Mouse (Mus musculus): ENCODE results near the gene Rrp9.

DNA sequence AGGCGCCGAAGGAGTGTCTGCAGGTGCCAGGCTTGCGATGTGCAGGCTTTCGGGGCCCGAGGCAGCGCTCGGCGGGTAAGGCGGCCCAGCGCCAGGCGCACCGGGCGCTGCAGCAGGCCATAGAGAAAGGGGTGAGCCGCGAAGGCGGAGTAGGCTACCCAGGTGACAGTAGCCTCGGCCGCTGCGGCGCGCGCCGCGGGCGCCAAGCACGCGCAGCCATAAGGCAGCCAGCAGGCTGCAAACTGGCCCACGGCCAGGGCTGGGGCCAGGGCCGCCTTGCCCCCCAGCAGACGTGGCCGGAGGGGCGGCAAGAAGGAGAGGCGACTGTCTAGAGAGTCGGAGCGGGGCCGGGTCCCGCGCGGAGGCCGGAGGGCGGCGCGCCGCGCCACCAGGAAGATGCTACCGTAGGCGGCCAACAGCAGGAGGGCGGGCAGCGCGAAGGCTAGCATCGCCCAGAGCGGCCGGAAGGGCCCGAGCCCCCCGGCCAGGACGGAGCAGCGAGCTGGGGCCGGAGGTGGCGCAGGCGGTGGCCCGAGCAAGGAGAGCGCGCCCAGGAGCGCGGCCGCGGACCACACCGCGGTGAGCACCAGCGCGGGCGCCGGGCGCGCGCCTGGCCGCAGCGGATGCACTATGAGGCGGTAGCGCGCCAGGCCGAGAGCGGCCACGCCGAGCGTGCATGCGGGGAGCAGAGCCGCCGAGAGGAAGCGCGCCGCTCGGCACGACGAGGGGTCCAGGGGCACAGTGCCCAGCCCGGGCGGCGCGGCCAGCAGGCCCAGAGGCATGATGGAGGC is 10.8 kb upstream of the Rrp9 start:
- TF ChIP-seq CTCF (IDR thresholded peaks at IDR 0.05; ENCODE audit: control insufficient read depth, insufficient read depth, insufficient read length) (no peak), MAX (IDR thresholded peaks at IDR 0.05) (no peak), USF1 (IDR thresholded peaks at IDR 0.05; ENCODE audit: low read depth) (no peak), FOSL1 (IDR thresholded peaks at IDR 0.05; ENCODE audit: insufficient read depth, low read length, poor library complexity, severe bottlenecking) (no peak)

Measured in C2C12 (cell line).